ENCODE assay signal across 1 mouse cellular context in genomic region chr1:167368018-167368417, GRCm38 (mm10).
TF ChIP-seq lines count a peak whose summit lies in the region.

No protein-coding gene starts in this region.

TF ChIP-seq in MEL, 35 proteins besides CTCF, POLR2A, EP300 and RAD21 (continued from another document):
- TF ChIP-seq TBP (IDR thresholded peaks at IDR 0.05; ENCODE audit: low read depth, low read length) (no peak), NELFE (IDR thresholded peaks at IDR 0.05; ENCODE audit: low read depth, low read length) (no peak), USF1 (IDR thresholded peaks at IDR 0.05; ENCODE audit: low read depth, low read length) (no peak), ZNF384 (IDR thresholded peaks at IDR 0.05; ENCODE audit: low read depth, low read length) (no peak), RCOR1 (IDR thresholded peaks at IDR 0.05; ENCODE audit: low read depth, low read length) (no peak), ZC3H11A (IDR thresholded peaks at IDR 0.05; ENCODE audit: low read depth, low read length) (no peak), E2F4 (IDR thresholded peaks at IDR 0.05; ENCODE audit: borderline replicate concordance, low read depth, low read length) (no peak), KAT2A (conservative IDR thresholded peaks at IDR 0.05; ENCODE audit: low read depth, low read length) (no peak)
TF ChIP-seq in MEL: peak in this region for 3.
